11 mouse cellular contexts compared by ENCODE assay signal in genomic region chr12:3662660-3663059, GRCm38 (mm10).
DNase-seq lines count a peak whose midpoint lies in the region; ATAC-seq and TF ChIP-seq lines count a peak whose summit lies in the region.
"Had no signal": no experiment of that assay in that cellular context is flagged by ENCODE, and none has a peak within 500 bp of the region (broad histone marks: within the 10 kb centered on the region; RNA-seq: fewer than 3 reads in every experiment).

No protein-coding gene starts in this region.

- DNase-seq in forebrain, embryonic 11.5 days (ENCODE audit: low spot score), result no peak
- no peak for DNase-seq in layer of hippocampus, adult 2 months (ENCODE audit: low spot score in 2 of 2)
- DNase-seq in layer of hippocampus, postnatal 25 days (ENCODE audit: extremely low spot score in 1 of 2, low spot score in 1 of 2), result no peak
- peak; percentile 71 for DNase-seq in ES-E14 (ENCODE audit: low read depth, low spot score)
- DNase-seq in thymus, postnatal 25 days, result no peak
- no peak for DNase-seq in midbrain, postnatal 0 days (ENCODE audit: low spot score)
- DNase-seq: kidney, postnatal 14 days had no signal

- H3K4me2 ChIP-seq in forebrain, embryonic 11.5 days (ENCODE audit: low read depth, low read length, severe bottlenecking), result no peak overlapping the region
- H3K4me2 ChIP-seq in forebrain, embryonic 13.5 days, result no peak overlapping the region
- H3K4me2 ChIP-seq in neural tube, embryonic 15.5 days, result no peak overlapping the region
- H3K4me2 ChIP-seq in midbrain, postnatal 0 days (ENCODE audit: low read depth, low read length, poor library complexity, severe bottlenecking), result no peak overlapping the region
- H3K4me2 ChIP-seq: embryonic facial prominence, embryonic 13.5 days; liver, embryonic 15.5 days had no signal

- no peaks in the 10 kb centered on the region for H3K9me3 ChIP-seq in forebrain, embryonic 11.5 days (ENCODE audit: control insufficient read depth, low read length)
- no peaks in the 10 kb centered on the region for H3K9me3 ChIP-seq in forebrain, embryonic 13.5 days (replicated peaks)
- H3K9me3 ChIP-seq in ES-E14 (ENCODE audit: control insufficient read depth, insufficient read depth, low read depth, low read length), result no peaks in the 10 kb centered on the region
- H3K9me3 ChIP-seq in neural tube, embryonic 15.5 days (replicated peaks), result no peaks in the 10 kb centered on the region
- H3K9me3 ChIP-seq in midbrain, postnatal 0 days (ENCODE audit: low read length), result no peaks in the 10 kb centered on the region
- H3K9me3 ChIP-seq: embryonic facial prominence, embryonic 13.5 days; liver, embryonic 15.5 days had no signal

- no peak overlapping the region for H3K27ac ChIP-seq in forebrain, embryonic 11.5 days (ENCODE audit: low read depth, low read length)
- no peak overlapping the region for H3K27ac ChIP-seq in forebrain, embryonic 13.5 days
- H3K27ac ChIP-seq in layer of hippocampus, adult 2 months, result peak overlapping the region; percentile 55; the same call in 1 of the 2 replicates
- peak overlapping the region; percentile 96 for H3K27ac ChIP-seq in ES-E14 (ENCODE audit: insufficient read depth, low read depth, low read length, poor library complexity, severe bottlenecking)
- no peak overlapping the region for H3K27ac ChIP-seq in neural tube, embryonic 15.5 days (replicated peaks)
- H3K27ac ChIP-seq in midbrain, postnatal 0 days (ENCODE audit: low read depth, low read length), result no peak overlapping the region
- H3K27ac ChIP-seq: embryonic facial prominence, embryonic 13.5 days; liver, embryonic 15.5 days had no signal

- H3K4me3 ChIP-seq in forebrain, embryonic 11.5 days (ENCODE audit: low read depth, low read length), result no peak overlapping the region
- H3K4me3 ChIP-seq in forebrain, embryonic 13.5 days, result no peak overlapping the region
- H3K4me3 ChIP-seq in layer of hippocampus, adult 2 months, result no peak overlapping the region
- 0 out of 4 replicates have a peak overlapping the region, but pooled peaks of 1 of the 2 experiments have one; percentile 2 for H3K4me3 ChIP-seq in ES-E14 (ENCODE audit: insufficient read depth in 1 of 2, low read depth in 1 of 2, low read length in 2 of 2, poor library complexity in 1 of 2, severe bottlenecking in 1 of 2)
- no peak overlapping the region for H3K4me3 ChIP-seq in neural tube, embryonic 15.5 days (replicated peaks)
- no peak overlapping the region for H3K4me3 ChIP-seq in midbrain, postnatal 0 days (ENCODE audit: low read depth, low read length)
- H3K4me3 ChIP-seq: embryonic facial prominence, embryonic 13.5 days; liver, embryonic 15.5 days had no signal

- no peaks in the 10 kb centered on the region for H3K27me3 ChIP-seq in forebrain, embryonic 11.5 days (ENCODE audit: control insufficient read depth, insufficient read depth, low read length)
- H3K27me3 ChIP-seq in forebrain, embryonic 13.5 days, result no peaks in the 10 kb centered on the region
- H3K27me3 ChIP-seq in neural tube, embryonic 15.5 days (replicated peaks), result no peaks in the 10 kb centered on the region
- no peaks in the 10 kb centered on the region for H3K27me3 ChIP-seq in midbrain, postnatal 0 days (ENCODE audit: insufficient read depth, low read length)
- H3K27me3 ChIP-seq: embryonic facial prominence, embryonic 13.5 days; liver, embryonic 15.5 days had no signal

- H3K4me1 ChIP-seq in forebrain, embryonic 11.5 days (replicated peaks; ENCODE audit: control insufficient read depth, insufficient read depth, low read length), result no peaks in the 10 kb centered on the region; the same call in 1 of the 2 replicates
- no peaks in the 10 kb centered on the region for H3K4me1 ChIP-seq in forebrain, embryonic 13.5 days
- peaks cover 6 to 12% of the 10 kb centered on the region in 2 experiments for H3K4me1 ChIP-seq in ES-E14 (ENCODE audit: control insufficient read depth in 2 of 2, insufficient read depth in 2 of 2, low read length in 2 of 2, poor library complexity in 1 of 2)
- H3K4me1 ChIP-seq in neural tube, embryonic 15.5 days, result no peaks in the 10 kb centered on the region; the same call in 1 of the 2 replicates
- H3K4me1 ChIP-seq in midbrain, postnatal 0 days (ENCODE audit: insufficient read depth, low read length), result no peaks in the 10 kb centered on the region
- H3K4me1 ChIP-seq: embryonic facial prominence, embryonic 13.5 days; liver, embryonic 15.5 days had no signal

- no peak for ATAC-seq in forebrain, embryonic 11.5 days (replicated peaks; ENCODE audit: low FRiP score)
- ATAC-seq in forebrain, embryonic 13.5 days, result no peak
- 0 out of 2 replicates have a peak, but pooled peaks have one; percentile 47 for ATAC-seq in neural tube, embryonic 15.5 days (ENCODE audit: low FRiP score)
- no peak for ATAC-seq in midbrain, postnatal 0 days (ENCODE audit: low FRiP score)

- in situ Hi-C loops in ES-E14 (cut with MboI; ENCODE audit: low sequenced_read_pairs in 2 of 2, unreplicated experiment in 2 of 2), result no loop called here

- peak overlapping the region; percentile 8; the same call in 1 of the 2 replicates for H3K9ac ChIP-seq in forebrain, embryonic 11.5 days (ENCODE audit: low read length)
- H3K9ac ChIP-seq in forebrain, embryonic 13.5 days, result no peak overlapping the region
- no peak overlapping the region for H3K9ac ChIP-seq in ES-E14 (ENCODE audit: insufficient read depth, low read depth, low read length, poor library complexity, severe bottlenecking)
- H3K9ac ChIP-seq in neural tube, embryonic 15.5 days (replicated peaks), result no peak overlapping the region
- no peak overlapping the region for H3K9ac ChIP-seq in midbrain, postnatal 0 days (replicated peaks; ENCODE audit: low read length, poor library complexity, severe bottlenecking)
- H3K9ac ChIP-seq: embryonic facial prominence, embryonic 13.5 days; liver, embryonic 15.5 days had no signal

- TF ChIP-seq CTCF in layer of hippocampus, adult 2 months (conservative IDR thresholded peaks at IDR 0.05), result no peak
- TF ChIP-seq CTCF in midbrain, postnatal 0 days (IDR thresholded peaks at IDR 0.05), result no peak

- H3K36me3 ChIP-seq in forebrain, embryonic 11.5 days (ENCODE audit: control insufficient read depth, insufficient read depth, low read length), result no peaks in the 10 kb centered on the region
- no peaks in the 10 kb centered on the region for H3K36me3 ChIP-seq in forebrain, embryonic 13.5 days (ENCODE audit: poor library complexity, severe bottlenecking)
- peaks cover 4% of the 10 kb centered on the region; the same call in 1 of the 2 replicates for H3K36me3 ChIP-seq in ES-E14 (ENCODE audit: control insufficient read depth, insufficient read depth, low read length, poor library complexity, severe bottlenecking)
- peaks cover under 1% of the 10 kb centered on the region; the same call in 1 of the 2 replicates for H3K36me3 ChIP-seq in neural tube, embryonic 15.5 days
- peaks cover 7% of the 10 kb centered on the region; the same call in 1 of the 2 replicates for H3K36me3 ChIP-seq in midbrain, postnatal 0 days (ENCODE audit: insufficient read depth, low read length)

TF ChIP-seq in ES-E14, 5 proteins besides CTCF, POLR2A, EP300 and RAD21:
- TF ChIP-seq HCFC1 (IDR thresholded peaks at IDR 0.05; ENCODE audit: borderline replicate concordance, insufficient read depth, low read length) (0 out of 2 replicates have a peak, but pooled peaks have one; percentile 24), ZNF384 (IDR thresholded peaks at IDR 0.05; ENCODE audit: low read depth, low read length) (no peak), MAFK (IDR thresholded peaks at IDR 0.05; ENCODE audit: insufficient read depth, low read depth, low read length) (peak; percentile 86)
TF ChIP-seq in ES-E14: peak in this region for 2.

Comparison
In these comparisons a context has a peak if more than half of its experiments do, and no peak if none do; other contexts are left out.
1. H3K27ac ChIP-seq: peak in layer of hippocampus, adult 2 months (single experiment) and ES-E14 (single experiment); none in forebrain, embryonic 11.5 days (single experiment), forebrain, embryonic 13.5 days (single experiment), neural tube, embryonic 15.5 days (single experiment) and midbrain, postnatal 0 days (single experiment).